Mouse (Mus musculus): ENCODE measurements around the gene Nutf2-ps1. TPM values are rescaled to one million over a fixed set of nuclear protein-coding genes. Genes with fewer than 3 reads are reported as not detected.
"Not testable (repeated sequence)": the region's sequence is repeated elsewhere in the genome, so short reads cannot be mapped to it uniquely, and the experiment has no call there.

Nutf2-ps1 gene
- polyA plus RNA-seq, 1 experiment from 2014 or later, result 121 TPM

DNA sequence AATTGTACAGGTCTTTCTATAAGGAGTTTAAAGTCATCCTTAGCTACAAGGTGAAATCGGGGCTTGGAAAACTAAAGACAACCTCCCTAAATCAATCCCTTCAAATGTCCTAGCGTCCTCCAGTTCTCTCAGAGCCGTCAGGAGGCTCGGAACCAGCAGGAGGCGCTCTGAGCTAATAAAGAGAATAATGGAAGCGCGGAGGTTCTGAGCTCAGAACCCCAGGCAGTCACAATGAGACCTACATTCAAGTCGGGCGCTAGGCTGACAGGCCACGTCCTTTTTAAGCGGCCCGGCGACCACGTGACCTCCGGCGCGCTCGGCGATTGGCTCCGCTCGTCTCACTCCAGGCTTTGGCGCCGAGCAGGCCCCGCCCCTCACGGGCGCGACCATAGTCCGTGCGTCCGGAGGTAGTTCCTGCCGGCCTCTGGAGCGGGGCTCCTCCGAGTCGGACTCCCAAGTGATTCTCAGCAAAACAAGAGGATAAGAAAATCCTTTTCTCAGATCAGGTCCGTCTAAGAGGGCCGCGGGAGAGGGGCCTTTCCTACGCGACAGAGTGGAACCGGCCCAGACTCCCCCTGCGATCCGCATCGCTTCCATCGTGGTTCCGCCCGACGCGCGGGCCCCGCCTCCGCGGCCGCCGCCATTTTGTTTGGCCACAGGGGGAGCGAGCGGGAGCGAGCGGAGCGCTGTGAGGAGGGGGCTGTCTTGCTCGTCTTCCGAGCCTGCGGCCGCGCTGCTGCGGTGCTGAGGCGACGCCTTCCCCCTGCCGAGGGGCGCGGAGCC lies 11.1 kb upstream of the Nutf2-ps1 start, which contains the start of gene Smc3:
Smc3 (plus strand) TSS at position 642 of the 783 bp plus-strand sequence.
- Histone ChIP-seq H3K4me3 (ENCODE audit: low read depth, low read length) (peak within 1 kb of the TSS; percentile 95), H3K27me3 (replicated peaks; ENCODE audit: insufficient read depth, low read length) (no peaks in the 10 kb centered on the region), H3K4me2 (replicated peaks; ENCODE audit: low read depth, low read length) (peak within 1 kb of the TSS; percentile 97), H3K9ac (replicated peaks; ENCODE audit: low read depth) (peak within 1 kb of the TSS; percentile 74), H3K36me3 (ENCODE audit: insufficient read depth, low read length) (no peaks in the 10 kb centered on the region), H3K27ac (ENCODE audit: low read length) (peak within 1 kb of the TSS; percentile 90), H3K4me1 (ENCODE audit: insufficient read depth, low read depth, low read length) (peaks cover 7% of the 10 kb centered on the region; the same call in 1 of the 2 replicates), H3K9me3 (ENCODE audit: low read length) (no peaks in the 10 kb centered on the region)
- peak; percentile 85 for TF ChIP-seq CTCF (IDR thresholded peaks at IDR 0.05)
- peak; percentile 59; the same call in 1 of the 2 replicates for TF ChIP-seq EP300 (IDR thresholded peaks at IDR 0.05)
- DNase-seq (ENCODE audit: low spot score) (peak; percentile 98), ATAC-seq (peak; percentile 96)
- under 1% methylated on average over 52 of the region's 70 CpGs for WGBS

DNA sequence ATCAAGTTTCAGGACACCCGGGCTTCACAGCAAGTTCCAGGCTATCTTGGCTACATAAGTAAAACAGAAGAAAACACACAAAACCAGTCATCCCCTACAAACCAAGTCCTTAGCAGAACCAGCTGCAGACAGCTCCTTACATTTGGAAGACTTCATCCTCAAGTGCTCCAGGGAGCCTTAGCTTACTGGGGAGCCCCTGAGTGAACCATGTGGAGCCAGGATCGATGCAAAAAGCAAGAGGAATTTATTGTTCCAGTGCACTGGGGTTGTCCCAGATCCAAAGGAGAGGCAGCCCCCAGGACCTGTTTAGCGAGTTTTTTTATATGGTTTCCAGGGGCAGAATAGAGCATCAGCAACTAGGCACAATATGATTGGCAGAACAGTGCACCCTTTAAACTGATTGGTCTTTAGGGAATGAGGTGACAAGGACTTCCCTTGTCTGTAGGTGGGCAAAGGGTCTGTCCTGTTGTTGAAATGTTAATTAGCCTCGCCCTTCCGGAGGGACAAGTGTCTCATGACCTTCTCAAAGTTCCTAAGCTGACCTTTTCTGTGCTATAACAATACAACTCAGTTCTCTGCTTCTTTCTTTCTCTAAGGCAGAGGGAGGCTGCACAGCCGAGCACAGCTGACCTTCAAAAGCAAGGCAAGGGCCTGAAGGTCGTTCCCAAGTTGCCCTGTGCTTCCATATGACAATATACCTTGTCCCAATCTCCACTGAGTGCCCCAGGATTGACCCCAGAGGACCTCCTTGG lies 8.0 kb upstream of the Nutf2-ps1 start:
- H3K4me1 ChIP-seq (ENCODE audit: insufficient read depth, low read depth, low read length), result peaks cover 2% of the 10 kb centered on the region; the same call in 1 of the 2 replicates
- no peak overlapping the region for H3K4me3 ChIP-seq (ENCODE audit: low read depth, low read length)
- TF ChIP-seq CTCF (IDR thresholded peaks at IDR 0.05) (no peak), EP300 (IDR thresholded peaks at IDR 0.05) (no peak)
- H3K36me3 ChIP-seq (ENCODE audit: insufficient read depth, low read length), result no peaks in the 10 kb centered on the region
- no peak overlapping the region for H3K4me2 ChIP-seq (replicated peaks; ENCODE audit: low read depth, low read length)
- ATAC-seq (no peak), DNase-seq (ENCODE audit: low spot score) (no peak)
- H3K27ac ChIP-seq (ENCODE audit: low read length), result no peak overlapping the region
- H3K9me3 ChIP-seq (ENCODE audit: low read length), result no peaks in the 10 kb centered on the region
- 58% methylated on average over 7 of the region's 7 CpGs for WGBS
- H3K27me3 ChIP-seq (replicated peaks; ENCODE audit: insufficient read depth, low read length), result no peaks in the 10 kb centered on the region
- no peak overlapping the region for H3K9ac ChIP-seq (replicated peaks; ENCODE audit: low read depth)

DNA sequence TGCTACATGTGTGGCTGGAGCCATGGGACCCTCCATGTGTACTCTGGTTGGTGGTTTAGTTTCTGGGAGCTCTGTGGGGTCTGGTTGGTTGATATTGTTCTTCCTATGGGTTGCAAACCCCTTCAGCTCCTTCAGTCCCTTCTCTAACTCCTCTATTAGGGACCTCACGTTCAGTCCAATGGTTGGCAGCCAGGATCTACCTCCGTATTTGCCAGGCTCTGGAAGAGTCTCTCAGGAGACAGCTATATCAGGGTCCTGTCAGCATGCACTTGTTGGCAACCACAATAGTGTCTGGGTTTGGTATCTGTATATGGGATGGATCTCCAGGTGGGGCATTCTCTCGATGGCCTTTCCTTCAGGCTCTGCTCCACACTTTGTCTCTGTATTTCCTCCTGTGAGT lies 1.2 kb downstream of the Nutf2-ps1 start:
- not testable (repeated sequence) for H3K9ac ChIP-seq (replicated peaks; ENCODE audit: low read depth); H3K9me3 ChIP-seq (ENCODE audit: low read length); H3K4me3 ChIP-seq (ENCODE audit: low read depth, low read length); H3K27me3 ChIP-seq (replicated peaks; ENCODE audit: insufficient read depth, low read length); H3K36me3 ChIP-seq (ENCODE audit: insufficient read depth, low read length); H3K4me2 ChIP-seq (replicated peaks; ENCODE audit: low read depth, low read length); ATAC-seq; H3K4me1 ChIP-seq (ENCODE audit: insufficient read depth, low read depth, low read length); H3K27ac ChIP-seq (ENCODE audit: low read length); DNase-seq (ENCODE audit: low spot score)
- 84% methylated on average over 3 of the region's 3 CpGs for whole genome bisulfite sequencing

DNA sequence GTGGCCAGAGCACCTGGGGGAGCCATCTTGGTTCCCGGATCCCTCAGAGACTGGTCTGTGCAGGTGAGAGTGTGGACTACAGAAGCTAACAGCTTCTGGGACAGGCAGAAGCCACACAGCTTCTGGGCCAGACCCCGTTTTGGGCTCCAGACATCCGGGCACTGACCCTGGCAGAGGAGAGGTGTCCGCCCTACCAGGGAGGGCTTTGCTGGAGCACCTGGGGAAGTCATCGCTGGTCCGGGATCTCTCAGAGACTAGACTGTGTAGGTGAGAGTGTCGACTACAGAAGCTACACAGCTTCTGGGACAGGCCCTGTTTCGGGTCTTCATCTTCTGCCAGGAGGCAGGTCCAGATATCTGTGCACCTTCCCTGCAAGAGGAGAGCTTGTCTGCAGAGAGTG lies 8.6 kb downstream of the Nutf2-ps1 start:
- not testable (repeated sequence) for H3K27ac ChIP-seq (ENCODE audit: low read length); ATAC-seq; H3K4me1 ChIP-seq (ENCODE audit: insufficient read depth, low read depth, low read length); H3K9me3 ChIP-seq (ENCODE audit: low read length); H3K36me3 ChIP-seq (ENCODE audit: insufficient read depth, low read length); DNase-seq (ENCODE audit: low spot score); H3K4me2 ChIP-seq (replicated peaks; ENCODE audit: low read depth, low read length); H3K4me3 ChIP-seq (ENCODE audit: low read depth, low read length); H3K27me3 ChIP-seq (replicated peaks; ENCODE audit: insufficient read depth, low read length); H3K9ac ChIP-seq (replicated peaks; ENCODE audit: low read depth)
- WGBS, result 83% methylated on average over 8 of the region's 8 CpGs

DNA sequence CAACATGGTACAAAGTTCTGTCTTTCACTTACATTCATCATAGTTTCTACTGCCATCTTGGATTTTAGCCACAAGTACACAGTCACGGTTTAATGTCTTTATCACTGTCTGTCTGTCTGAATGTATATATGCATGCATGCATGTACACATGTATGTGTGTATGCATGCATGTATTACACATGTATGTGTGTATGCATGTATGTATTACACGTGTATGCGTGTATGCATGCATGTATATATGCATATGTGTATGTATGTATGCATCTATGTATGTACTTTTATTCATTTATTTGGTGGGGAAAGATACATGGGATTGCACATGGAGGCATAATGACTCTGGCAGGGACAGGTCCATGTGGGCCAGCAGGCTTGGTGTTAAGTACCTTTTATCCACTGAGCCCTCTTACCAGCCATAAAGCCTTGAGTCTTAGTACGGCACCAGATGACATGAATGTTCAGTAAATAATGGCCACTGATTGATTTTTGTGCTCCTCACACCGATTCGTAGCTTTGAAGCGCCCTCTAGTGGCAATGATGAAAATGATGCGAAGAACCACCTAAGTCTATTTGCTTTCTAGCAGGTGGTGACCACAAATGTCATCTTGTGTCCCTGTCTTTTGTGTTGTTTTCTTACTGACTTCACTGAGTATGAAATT lies 10.1 kb downstream of the Nutf2-ps1 start:
- no peaks in the 10 kb centered on the region for H3K27me3 ChIP-seq (replicated peaks; ENCODE audit: insufficient read depth, low read length)
- no peak overlapping the region for H3K4me3 ChIP-seq (ENCODE audit: low read depth, low read length)
- H3K4me2 ChIP-seq (replicated peaks; ENCODE audit: low read depth, low read length), result no peak overlapping the region
- H3K9me3 ChIP-seq (ENCODE audit: low read length), result no peaks in the 10 kb centered on the region
- no peaks in the 10 kb centered on the region for H3K4me1 ChIP-seq (ENCODE audit: insufficient read depth, low read depth, low read length)
- no peak overlapping the region for H3K27ac ChIP-seq (ENCODE audit: low read length)
- peak; percentile 81 for DNase-seq (ENCODE audit: low spot score)
- ATAC-seq, result peak; percentile 55; the same call in 1 of the 2 replicates
- no peaks in the 10 kb centered on the region for H3K36me3 ChIP-seq (ENCODE audit: insufficient read depth, low read length)
- no peak overlapping the region for H3K9ac ChIP-seq (replicated peaks; ENCODE audit: low read depth)
- WGBS, result 12% methylated on average over 8 of the region's 8 CpGs
- TF ChIP-seq EP300 (IDR thresholded peaks at IDR 0.05) (no peak), CTCF (IDR thresholded peaks at IDR 0.05) (peak; percentile 91)

Data from lung, postnatal 0 days (tissue).